Mouse (Mus musculus): ENCODE measurements around the gene Sp100. TPM values are rescaled to one million over a fixed set of nuclear protein-coding genes. Genes with fewer than 3 reads are reported as not detected.
A peak's percentile ranks its signal among the peaks of the same experiment; 100 is the strongest.

The Sp100 gene
- polyA plus RNA-seq, 1 experiment from 2014 or later, result 0.33 TPM

DNA sequence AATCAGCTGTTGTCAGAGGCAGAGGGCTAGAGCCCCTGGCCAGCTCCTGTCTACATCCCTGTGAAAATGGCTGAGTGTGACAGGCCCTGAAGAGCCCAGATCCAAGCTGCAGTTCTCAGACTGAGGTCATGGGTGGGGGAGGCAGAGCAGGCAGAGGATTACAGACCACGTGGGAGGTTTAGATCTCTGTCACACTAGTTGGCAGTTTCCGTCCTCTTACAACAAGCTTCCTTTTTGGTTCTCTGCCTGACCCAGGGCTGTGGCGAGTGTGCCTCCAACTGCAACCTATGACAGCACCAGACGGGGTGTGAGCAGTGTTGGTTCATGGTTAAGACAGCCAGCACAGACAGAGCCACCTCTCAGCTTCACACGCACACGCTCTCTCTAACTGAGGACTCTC, 101.7 kb downstream of the Sp100 start:
- Histone ChIP-seq H3K4me2 (ENCODE audit: low read length) (no peak overlapping the region), H3K4me1 (ENCODE audit: control insufficient read depth, insufficient read depth, low read length) (no peaks in the 10 kb centered on the region), H3K27ac (ENCODE audit: low read length) (no peak overlapping the region), H3K36me3 (ENCODE audit: control insufficient read depth, insufficient read depth, low read length) (no peaks in the 10 kb centered on the region), H3K27me3 (ENCODE audit: control insufficient read depth, insufficient read depth, low read depth, low read length) (no peaks in the 10 kb centered on the region), H3K4me3 (ENCODE audit: low read depth, low read length) (no peak overlapping the region), H3K9ac (ENCODE audit: low read depth, low read length) (no peak overlapping the region), H3K9me3 (replicated peaks; ENCODE audit: control insufficient read depth, low read length, poor library complexity, severe bottlenecking) (no peaks in the 10 kb centered on the region)
- ATAC-seq, result peak; percentile 56; the same call in 1 of the 2 replicates
- 33% methylated on average over 6 of the region's 6 CpGs for whole genome bisulfite sequencing

DNA sequence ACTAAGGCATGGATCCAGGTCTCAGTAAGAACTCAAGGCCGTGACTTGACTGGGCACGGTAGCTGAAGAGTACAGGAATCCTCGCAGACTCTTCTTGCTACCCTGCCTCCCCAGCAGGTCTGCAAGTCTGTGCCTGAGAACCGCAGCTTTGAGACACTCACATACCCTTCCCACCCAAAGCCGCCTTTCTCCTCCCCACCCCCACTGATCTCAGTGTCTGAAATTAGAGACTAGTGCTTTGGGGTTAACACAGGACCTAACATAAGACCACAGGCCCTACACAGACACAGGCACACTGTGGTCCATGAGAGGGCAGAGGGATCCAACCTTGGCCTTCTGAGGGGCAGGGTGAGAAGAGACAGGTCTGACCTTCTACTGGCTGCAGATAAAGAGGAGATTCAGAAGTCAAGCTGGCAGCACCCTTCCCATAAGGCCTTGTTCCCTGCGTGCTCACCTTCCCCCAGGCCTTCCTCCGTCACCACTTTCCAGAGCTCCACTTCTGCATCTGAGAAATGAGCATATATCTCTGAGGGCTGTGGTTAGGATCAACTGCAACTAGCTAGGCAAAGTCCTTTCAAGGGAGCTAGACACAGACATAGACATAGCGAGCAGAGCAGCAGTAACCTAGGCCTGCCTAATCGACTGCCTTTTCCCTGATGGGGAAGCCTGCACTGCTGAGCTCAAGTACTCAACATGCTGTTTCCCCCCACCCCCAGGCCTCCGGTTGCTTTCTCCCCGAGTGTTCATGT, 102.3 kb downstream of the Sp100 start:
- no peak for ATAC-seq
- H3K4me3 ChIP-seq (ENCODE audit: low read depth, low read length), result no peak overlapping the region
- H3K9ac ChIP-seq (ENCODE audit: low read depth, low read length), result no peak overlapping the region
- WGBS, result 85% methylated on average over 11 of the region's 11 CpGs
- no peaks in the 10 kb centered on the region for H3K9me3 ChIP-seq (replicated peaks; ENCODE audit: control insufficient read depth, low read length, poor library complexity, severe bottlenecking)
- H3K27me3 ChIP-seq (ENCODE audit: control insufficient read depth, insufficient read depth, low read depth, low read length), result no peaks in the 10 kb centered on the region
- no peak overlapping the region for H3K27ac ChIP-seq (ENCODE audit: low read length)
- no peaks in the 10 kb centered on the region for H3K36me3 ChIP-seq (ENCODE audit: control insufficient read depth, insufficient read depth, low read length)
- no peaks in the 10 kb centered on the region for H3K4me1 ChIP-seq (ENCODE audit: control insufficient read depth, insufficient read depth, low read length)
- H3K4me2 ChIP-seq (ENCODE audit: low read length), result no peak overlapping the region

DNA sequence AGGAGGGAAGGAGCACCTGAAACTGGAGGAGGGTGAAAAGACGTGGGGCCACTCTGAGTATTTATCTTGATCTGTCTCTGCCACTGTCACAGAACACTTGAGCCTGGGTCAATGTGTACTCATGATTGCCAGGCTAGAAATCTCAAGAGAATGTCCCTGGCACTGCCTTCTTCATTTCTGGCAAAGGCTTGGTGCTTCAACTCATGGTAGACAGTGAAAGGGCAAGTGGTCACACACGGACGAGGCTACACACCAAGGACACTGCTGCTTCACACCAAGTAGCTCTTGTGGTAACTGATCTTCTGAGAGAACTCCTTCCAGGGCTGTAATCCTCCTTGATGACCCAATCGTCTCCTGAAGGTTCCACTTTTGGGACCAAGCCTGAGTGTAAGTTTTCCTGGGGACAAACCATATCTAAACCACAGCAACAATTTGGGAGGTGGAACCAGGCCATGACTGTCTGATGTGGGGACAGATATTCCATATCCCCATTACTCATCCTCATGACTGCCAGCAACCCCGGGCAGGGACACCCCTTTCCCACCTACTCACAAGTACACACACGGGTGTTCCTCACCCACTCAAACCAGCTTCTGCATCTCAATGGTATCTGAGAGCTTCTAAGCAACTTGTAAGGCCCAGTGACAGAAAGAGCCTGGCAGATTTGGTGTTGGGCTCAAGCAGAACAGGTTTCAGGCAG, 107.9 kb downstream of the Sp100 start:
- Histone ChIP-seq H3K36me3 (ENCODE audit: control insufficient read depth, insufficient read depth, low read length) (no peaks in the 10 kb centered on the region), H3K27me3 (ENCODE audit: control insufficient read depth, insufficient read depth, low read depth, low read length) (no peaks in the 10 kb centered on the region), H3K4me1 (ENCODE audit: control insufficient read depth, insufficient read depth, low read length) (no peaks in the 10 kb centered on the region), H3K4me3 (ENCODE audit: low read depth, low read length) (no peak overlapping the region), H3K27ac (ENCODE audit: low read length) (no peak overlapping the region), H3K9me3 (replicated peaks; ENCODE audit: control insufficient read depth, low read length, poor library complexity, severe bottlenecking) (no peaks in the 10 kb centered on the region), H3K4me2 (ENCODE audit: low read length) (no peak overlapping the region), H3K9ac (ENCODE audit: low read depth, low read length) (no peak overlapping the region)
- ATAC-seq, result no peak
- 89% methylated on average over 6 of the region's 6 CpGs for WGBS

DNA sequence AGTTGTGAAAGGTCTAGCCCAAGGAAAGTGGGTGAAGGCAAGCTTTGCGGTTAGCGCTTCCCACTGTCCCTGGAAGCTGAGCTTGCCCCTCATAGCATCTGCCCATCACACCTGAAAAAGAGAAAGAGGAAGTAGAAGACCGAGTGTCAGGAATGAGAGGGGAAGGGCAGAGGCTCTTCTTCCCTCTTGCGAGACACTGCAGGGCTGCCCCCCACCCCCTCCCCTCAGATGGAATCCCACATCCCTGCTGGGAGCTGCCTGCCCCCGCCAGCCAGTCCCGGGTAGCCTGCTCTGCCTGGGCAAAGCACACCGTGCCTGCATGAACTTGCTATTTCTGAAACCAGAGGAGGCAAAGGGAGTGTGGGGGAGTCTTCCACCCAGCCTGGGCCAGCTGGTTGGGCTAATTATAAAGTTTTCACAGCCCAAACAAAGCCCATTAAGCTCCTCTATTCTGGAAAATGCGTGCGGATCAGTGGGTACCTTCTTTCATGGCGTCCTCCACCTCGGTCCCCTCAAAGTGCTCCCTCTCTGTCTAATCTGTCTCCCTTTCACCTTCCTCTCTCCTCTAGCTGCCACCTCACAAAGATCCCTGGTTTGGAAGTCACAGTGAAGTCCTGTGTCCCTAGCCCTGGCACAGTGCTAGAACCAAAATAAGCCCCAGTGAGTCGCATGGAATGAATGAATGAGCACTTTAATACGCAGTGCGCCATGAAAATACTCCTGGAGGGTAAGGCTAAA, 108.6 kb downstream of the Sp100 start:
- H3K4me3 ChIP-seq (ENCODE audit: low read depth, low read length), result no peak overlapping the region
- ATAC-seq, result no peak
- no peaks in the 10 kb centered on the region for H3K9me3 ChIP-seq (replicated peaks; ENCODE audit: control insufficient read depth, low read length, poor library complexity, severe bottlenecking)
- H3K36me3 ChIP-seq (ENCODE audit: control insufficient read depth, insufficient read depth, low read length), result no peaks in the 10 kb centered on the region
- no peaks in the 10 kb centered on the region for H3K27me3 ChIP-seq (ENCODE audit: control insufficient read depth, insufficient read depth, low read depth, low read length)
- 28% methylated on average over 14 of the region's 14 CpGs for WGBS
- no peak overlapping the region for H3K9ac ChIP-seq (ENCODE audit: low read depth, low read length)
- no peak overlapping the region for H3K27ac ChIP-seq (ENCODE audit: low read length)
- no peaks in the 10 kb centered on the region for H3K4me1 ChIP-seq (ENCODE audit: control insufficient read depth, insufficient read depth, low read length)
- no peak overlapping the region for H3K4me2 ChIP-seq (ENCODE audit: low read length)

DNA sequence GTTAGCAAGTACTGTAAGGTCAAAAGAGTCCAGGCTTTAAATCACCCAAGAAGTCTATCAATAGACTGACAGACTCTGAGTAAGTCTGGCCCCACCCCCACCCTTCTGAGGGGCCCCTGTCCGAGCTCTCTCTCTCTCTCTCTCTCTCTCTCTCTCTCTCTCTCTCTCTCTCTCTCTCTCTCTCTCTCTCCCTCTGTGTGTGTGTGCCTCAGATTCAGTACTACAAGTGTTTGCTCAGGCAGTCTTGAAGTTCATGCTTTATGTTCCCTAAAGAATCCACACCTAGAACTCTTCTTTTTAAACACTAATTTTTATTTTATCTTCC, 109.1 kb downstream of the Sp100 start:
- Histone ChIP-seq H3K4me2 (ENCODE audit: low read length) (no peak overlapping the region), H3K4me3 (ENCODE audit: low read depth, low read length) (no peak overlapping the region), H3K36me3 (ENCODE audit: control insufficient read depth, insufficient read depth, low read length) (no peaks in the 10 kb centered on the region), H3K27ac (ENCODE audit: low read length) (no peak overlapping the region), H3K9me3 (replicated peaks; ENCODE audit: control insufficient read depth, low read length, poor library complexity, severe bottlenecking) (no peaks in the 10 kb centered on the region), H3K9ac (ENCODE audit: low read depth, low read length) (no peak overlapping the region), H3K27me3 (ENCODE audit: control insufficient read depth, insufficient read depth, low read depth, low read length) (no peaks in the 10 kb centered on the region), H3K4me1 (ENCODE audit: control insufficient read depth, insufficient read depth, low read length) (no peaks in the 10 kb centered on the region)
- WGBS, result 0% methylated on average over 1 of the region's 1 CpGs
- ATAC-seq, result no peak

Small RNA genes within 50 kb of the gene (microRNA-seq; reads per million reads assigned to microRNA genes)
- not detected for gene Mir8096

Other genes starting within 250 kb of the Sp100 start
- not detected in 2 replicates for gene G530012D18Rik, start 74.3 kb upstream of the Sp100 start, polyA plus RNA-seq (2015; fragmentation: Nextera tagmentation; extraction: Ambion mirVana)
- gene Sp110, start 51.2 kb upstream of the Sp100 start, polyA plus RNA-seq (2015; fragmentation: Nextera tagmentation; extraction: Ambion mirVana), result 0.26 and 0.82 TPM in 2 replicates
- gene Sp140, start 49.6 kb upstream of the Sp100 start, polyA plus RNA-seq (2015; fragmentation: Nextera tagmentation; extraction: Ambion mirVana), result 0.40 and 0.76 TPM in 2 replicates
- 0.19 and 0.27 TPM in 2 replicates for gene A630001G21Rik, start 128.7 kb downstream of the Sp100 start, polyA plus RNA-seq (2015; fragmentation: Nextera tagmentation; extraction: Ambion mirVana)
- gene Cab39, start 143.5 kb downstream of the Sp100 start, polyA plus RNA-seq (2015; fragmentation: Nextera tagmentation; extraction: Ambion mirVana), result 49.4 and 51.1 TPM in 2 replicates
- 249 and 258 TPM in 2 replicates for gene Itm2c, start 244.3 kb downstream of the Sp100 start, polyA plus RNA-seq (2015; fragmentation: Nextera tagmentation; extraction: Ambion mirVana)

Data from midbrain, embryonic 16.5 days (tissue).